Mouse (Mus musculus) CH12F3 (cell line): ENCODE results near the gene Ppp1r15b.

Experiments used
- in situ Hi-C: fragments of 300-500 bp; cut with MboI; formaldehyde crosslinking; loops from 2 replicates; pipeline ENCODE4 v1.14.3; 2020; ENCODE audit warnings: low sequenced_read_pairs

Ppp1r15b gene

GRCm38 (mm10) chr1:133152213-133152612 lies 21.3 kb downstream of the Ppp1r15b start:
- in situ Hi-C loops, result no loop called here

DNA sequence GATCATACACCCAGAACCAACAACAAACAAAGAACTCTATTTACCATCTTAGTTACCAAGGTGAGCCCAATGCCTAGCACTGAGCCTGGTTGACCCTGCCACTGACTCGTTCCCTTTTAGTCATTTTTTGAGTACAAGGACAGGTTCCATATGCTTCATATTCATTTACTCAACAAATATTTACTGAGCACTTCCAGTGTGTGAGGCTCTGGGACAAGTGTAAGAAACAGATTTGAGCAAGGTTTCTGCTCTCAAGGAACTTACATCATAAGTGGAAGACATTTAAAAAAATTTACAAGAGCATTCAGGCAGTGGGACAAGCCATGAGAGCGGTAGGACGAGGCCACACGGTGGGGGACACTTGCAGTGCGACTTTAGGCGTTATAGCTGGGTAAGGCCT lies 24.3 kb downstream of the Ppp1r15b start:
- in situ Hi-C loops, result no loop called here

- in situ Hi-C loops, result no loop called here
Observed at GRCm38 (mm10) chr1:133159128-133159564, 28.2 kb downstream of the Ppp1r15b start.

- in situ Hi-C loops, result no loop called here
Observed at GRCm38 (mm10) chr1:133161559-133161958, 30.6 kb downstream of the Ppp1r15b start.

DNA sequence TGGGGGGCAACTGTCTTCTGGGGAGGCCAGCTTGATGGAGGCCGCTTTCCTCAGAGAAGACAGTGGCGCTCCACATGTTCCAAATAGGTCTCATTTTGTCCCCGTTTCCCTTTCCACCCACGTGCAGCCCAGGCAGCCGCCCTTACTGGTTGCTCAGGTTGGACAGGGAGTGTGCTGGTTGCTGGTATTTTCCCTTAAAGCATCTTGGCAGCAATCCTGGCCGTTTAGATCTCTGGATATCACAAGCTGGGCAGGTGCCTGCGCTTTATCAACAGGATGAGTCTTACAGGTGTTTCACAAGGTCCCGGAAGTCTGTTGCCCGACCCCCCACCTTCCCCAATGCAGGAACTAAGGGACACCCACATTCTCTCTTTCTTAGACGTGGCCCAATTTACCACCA lies 31.1 kb downstream of the Ppp1r15b start:
- in situ Hi-C loops, result no loop called here

GRCm38 (mm10) chr1:133162981-133163380 lies 32.0 kb downstream of the Ppp1r15b start:
- in situ Hi-C loops, result no loop called here

GRCm38 (mm10) chr1:133163820-133164431 lies 33.0 kb downstream of the Ppp1r15b start, which contains the start of gene Plekha6:
TSS of gene Plekha6 (plus strand) at chr1:133164210.
- in situ Hi-C loops, result no loop called here

- in situ Hi-C loops, result no loop called here
Observed at GRCm38 (mm10) chr1:133164591-133165011, 33.7 kb downstream of the Ppp1r15b start.

DNA sequence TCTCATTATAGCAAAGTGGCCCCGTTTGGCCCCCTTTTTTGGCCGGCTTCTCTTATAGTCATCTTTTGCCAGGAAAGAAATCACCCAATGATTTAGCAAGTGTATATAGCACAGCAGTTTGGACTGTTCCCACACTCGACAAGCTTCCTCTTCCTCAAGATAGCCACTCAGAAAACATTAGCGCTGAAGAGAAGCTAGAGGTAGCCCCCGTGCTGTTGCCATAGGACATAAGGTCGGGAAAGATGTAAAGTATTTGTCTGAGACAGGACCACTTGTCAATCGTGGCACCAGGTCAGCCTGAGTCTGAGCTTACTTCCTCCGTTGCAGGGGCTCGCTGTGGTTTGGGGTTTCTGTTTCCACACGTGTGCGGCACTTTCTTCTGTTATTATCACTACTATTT lies 34.2 kb downstream of the Ppp1r15b start:
- in situ Hi-C loops, result no loop called here

- in situ Hi-C loops, result no loop called here
Observed at GRCm38 (mm10) chr1:133168318-133169060, 37.5 kb downstream of the Ppp1r15b start.

DNA sequence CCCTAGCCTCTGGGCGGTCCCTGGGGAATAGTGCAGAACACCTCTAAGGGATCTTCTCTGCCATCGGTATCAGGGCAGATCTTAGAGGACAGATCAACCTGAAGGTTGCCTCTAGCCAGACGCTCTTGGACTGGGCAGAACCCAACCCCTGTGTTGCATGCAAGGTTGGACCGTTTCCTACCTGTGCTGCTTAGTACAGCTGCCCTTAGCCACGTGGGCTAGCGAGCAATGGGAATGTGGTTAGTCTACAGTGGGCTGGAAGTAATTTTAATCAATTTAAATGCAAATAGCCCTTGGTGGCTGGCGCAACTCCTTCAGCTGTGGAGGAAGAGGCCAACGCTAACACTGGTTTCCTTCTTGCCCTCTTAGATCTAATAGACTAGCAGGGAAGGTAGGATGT lies 39.3 kb downstream of the Ppp1r15b start:
- in situ Hi-C loops, result loop anchor here (10.0 kb wide), 1 partner anchor 135 kb away; the partner anchor contains the start of gene Golt1a

- in situ Hi-C loops, result loop anchor here (10.0 kb wide), 1 partner anchor 133 kb away; the partner anchor contains the start of gene Golt1a
Observed at GRCm38 (mm10) chr1:133171357-133171756, 40.4 kb downstream of the Ppp1r15b start.

- in situ Hi-C loops, result loop anchor here (10.0 kb wide), 1 partner anchor 130 kb away; the partner anchor contains the start of gene Golt1a
Observed at GRCm38 (mm10) chr1:133175150-133175549, 44.2 kb downstream of the Ppp1r15b start.

DNA sequence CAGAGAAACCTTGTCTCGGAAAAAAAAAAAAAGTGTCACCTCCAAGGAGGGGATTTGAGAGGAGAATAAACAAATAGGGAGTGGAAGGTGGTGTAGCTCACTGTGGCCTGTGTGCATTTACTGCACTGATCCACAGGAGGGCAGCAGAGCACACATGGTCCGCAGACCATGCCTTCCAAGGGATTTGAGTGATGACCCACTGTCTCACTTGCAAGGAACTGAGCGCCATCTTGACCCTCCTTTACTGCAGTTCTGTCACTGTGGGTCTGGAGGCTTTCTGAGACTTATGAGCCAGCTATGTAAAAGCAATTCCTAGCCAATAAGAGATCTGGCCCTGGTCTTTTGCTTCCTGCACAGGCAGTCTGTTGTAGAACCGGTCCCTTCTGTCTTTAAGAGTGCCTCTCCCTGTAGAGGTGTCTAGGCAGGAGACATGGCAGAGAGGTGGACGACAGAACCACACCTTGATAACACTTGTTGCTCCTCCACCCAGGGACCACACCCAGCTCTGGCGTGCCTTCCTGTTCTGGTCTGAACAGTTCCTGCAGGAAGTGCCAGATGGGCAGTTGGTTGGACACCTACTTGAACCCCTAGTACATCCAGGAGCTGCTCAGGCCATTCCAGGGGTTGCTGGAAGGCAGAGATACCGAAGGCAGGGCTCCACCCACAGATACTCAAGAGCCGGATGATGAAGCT lies 46.7 kb downstream of the Ppp1r15b start:
- in situ Hi-C loops, result loop anchor here (10.0 kb wide), 1 partner anchor 127 kb away; the partner anchor contains the start of gene Golt1a

GRCm38 (mm10) chr1:133178732-133179440 lies 47.9 kb downstream of the Ppp1r15b start:
- in situ Hi-C loops, result loop anchor here (10.0 kb wide), 1 partner anchor 126 kb away; the partner anchor contains the start of gene Golt1a

GRCm38 (mm10) chr1:133181072-133182015 lies 50.4 kb downstream of the Ppp1r15b start:
- in situ Hi-C loops, result no loop called here

DNA sequence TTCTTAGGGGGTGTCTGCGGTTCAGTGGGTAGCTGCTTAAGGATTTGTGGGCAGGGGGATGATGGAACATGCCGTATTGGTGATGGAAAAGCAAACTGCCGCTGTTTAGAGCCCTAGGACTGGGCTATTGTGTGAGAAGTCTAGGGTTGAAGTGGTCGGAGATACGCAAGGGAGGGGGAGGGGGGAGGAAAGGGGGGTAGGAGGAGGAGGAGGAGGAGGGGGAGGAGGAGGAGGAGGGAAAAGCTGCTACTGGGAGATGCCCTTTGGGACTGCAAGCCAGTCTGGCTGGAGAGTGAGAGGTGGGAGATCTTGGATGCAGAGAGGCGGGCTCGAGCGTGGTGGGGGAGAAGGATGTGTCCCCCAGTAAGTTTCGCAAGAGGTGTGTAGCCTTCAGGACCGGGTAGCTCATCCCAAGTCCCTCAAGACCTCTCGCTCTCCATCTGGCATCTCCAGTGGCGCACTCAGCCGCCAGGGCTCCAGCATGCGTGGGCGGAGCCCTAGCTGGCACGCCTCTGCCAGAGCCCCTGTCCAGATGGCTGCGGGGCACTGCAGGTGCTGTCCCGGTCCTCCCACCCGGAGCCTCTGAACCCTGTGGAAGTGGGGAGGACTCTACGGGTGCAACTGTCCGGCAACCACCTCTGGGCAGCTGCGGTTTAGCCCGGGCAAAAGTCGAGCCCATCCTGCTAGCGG lies 51.2 kb downstream of the Ppp1r15b start:
- in situ Hi-C loops, result no loop called here

- in situ Hi-C loops, result no loop called here
Observed at GRCm38 (mm10) chr1:133182706-133183095, 51.8 kb downstream of the Ppp1r15b start.
